Mouse (Mus musculus) gastrocnemius, postnatal 25 days (tissue): Measurements from ENCODE around the gene Cd160. TPM values are rescaled to one million over a fixed set of nuclear protein-coding genes. Genes with fewer than 3 reads are reported as not detected.

Experiments used
- DNase-seq: peaks from one replicate; pipeline ENCODE4 v3.0.0; 2022
- total RNA-seq, 2 experiments: library from RNA; stranded (reverse); gene quantifications; 1 replicate in 1 of 2; 2 replicates in 1 of 2; pipeline ENCODE4 v1.2.3; 2021

Cd160 gene
- total RNA-seq, 2 experiments from 2014 or later, result not detected

- peak; percentile 67 for DNase-seq
Measured at GRCm38 (mm10) chr3:96757691-96758090, 71.5 kb downstream of the Cd160 start.

GRCm38 (mm10) chr3:96755935-96756334 is 73.2 kb downstream of the Cd160 start:
- no peak for DNase-seq

Other genes starting within 250 kb of the Cd160 start
- 10 to 100 TPM; 34.0 to 38.1 TPM for gene Polr3gl, start 235.2 kb downstream of the Cd160 start, total RNA-seq
- gene Ankrd34a, start 232.7 kb downstream of the Cd160 start, total RNA-seq, result 1 to 10 TPM in 1 of 2 experiments, under 1 TPM in 1; 0.95 to 1.1 TPM
- gene Lix1l, start 228.2 kb downstream of the Cd160 start, total RNA-seq, result 1 to 10 TPM; 6.7 to 7.0 TPM
- gene Rbm8a, start 199.4 kb downstream of the Cd160 start, total RNA-seq, result 10 to 100 TPM; 22.9 to 24.1 TPM
- 10 to 100 TPM; 20.4 to 22.1 TPM for gene Pex11b, start 194.0 kb downstream of the Cd160 start, total RNA-seq
- gene Gm42957, start 193.9 kb downstream of the Cd160 start, total RNA-seq, result under 1 TPM; 0.10 to 0.13 TPM
- gene Itga10, start 183.8 kb downstream of the Cd160 start, total RNA-seq, result 1 to 10 TPM in 1 of 2 experiments, under 1 TPM in 1; 0.70 to 1.2 TPM
- gene Ankrd35, start 159.2 kb downstream of the Cd160 start, total RNA-seq, result under 1 TPM; 0.51 to 0.67 TPM
- gene Pias3, start 133.0 kb downstream of the Cd160 start, total RNA-seq, result 1 to 10 TPM; 6.5 to 6.9 TPM
- under 1 TPM; 0.56 to 0.67 TPM for gene Nudt17, start 120.8 kb downstream of the Cd160 start, total RNA-seq
- gene Polr3c, start 101.7 kb downstream of the Cd160 start, total RNA-seq, result 10 to 100 TPM; 18.0 to 20.6 TPM
- gene Rnf115, start 101.7 kb downstream of the Cd160 start, total RNA-seq, result 100 to 1,000 TPM in 1 of 2 experiments, 10 to 100 TPM in 1; 87.8 to 109 TPM
- not detected for gene Pdzk1, start 67 bp downstream of the Cd160 start, total RNA-seq
- gene Gja5, start 75.3 kb upstream of the Cd160 start, total RNA-seq, result 1 to 10 TPM; 2.8 to 6.2 TPM
- 10 to 100 TPM; 13.8 to 20.6 TPM for gene Gpr89, start 76.0 kb upstream of the Cd160 start, total RNA-seq
- not detected for gene Gja8, start 96.7 kb upstream of the Cd160 start, total RNA-seq